Mouse (Mus musculus) midbrain, embryonic 13.5 days (tissue): Measurements from ENCODE around the gene Pgm2. TPM values are rescaled to one million over a fixed set of nuclear protein-coding genes. Genes with fewer than 3 reads are reported as not detected.

Source experiments
- ATAC-seq: fragments of 200-750 bp; cut with Nextera tagmentation; 2 replicates; pipeline ENCODE4 v1.8.0; 2017; ENCODE audit warnings: mild to moderate bottlenecking, moderate TSS enrichment, moderate library complexity
- H3K27ac ChIP-seq: fragments of 300-500 bp; sonication (generic); 2 replicates; pipeline ENCODE4 v1.5.1; 2015; ENCODE audit warnings: inconsistent platforms, mild to moderate bottlenecking, moderate library complexity
- H3K27me3 ChIP-seq: fragments of 300-500 bp; sonication (generic); 2 replicates; pipeline ENCODE4 v1.6.1; 2015; ENCODE audit warnings: mild to moderate bottlenecking, inconsistent platforms
- H3K36me3 ChIP-seq: fragments of 300-500 bp; sonication (generic); 2 replicates; pipeline ENCODE4 v1.6.1; 2015; ENCODE audit warnings: mild to moderate bottlenecking, inconsistent platforms
- H3K4me1 ChIP-seq: fragments of 300-500 bp; sonication (generic); replicated peaks from 2 replicates; pipeline ENCODE4 v1.6.1; 2015; ENCODE audit warnings: inconsistent platforms
- H3K4me2 ChIP-seq: fragments of 300-500 bp; sonication (generic); replicated peaks from 2 replicates; pipeline ENCODE4 v1.6.1; 2015; ENCODE audit warnings: moderate library complexity, mild to moderate bottlenecking, inconsistent platforms
- H3K4me3 ChIP-seq: fragments of 300-500 bp; sonication (generic); replicated peaks from 2 replicates; pipeline ENCODE4 v1.5.1; 2015; ENCODE audit warnings: mild to moderate bottlenecking, inconsistent platforms
- H3K9ac ChIP-seq: fragments of 300-500 bp; sonication (generic); replicated peaks from 2 replicates; pipeline ENCODE4 v1.6.1; 2015; ENCODE audit warnings: mild to moderate bottlenecking, inconsistent platforms
- H3K9me3 ChIP-seq: fragments of 300-500 bp; sonication (generic); 2 replicates; pipeline ENCODE4 v1.6.1; 2016; ENCODE audit warnings: mild to moderate bottlenecking, inconsistent platforms
- WGBS: fragments of 180-500 bp; shearing (Covaris S2); methylation state at CpG from one replicate; pipeline ENCODE4 v1.1.7; 2015; 5-methylcytosine and 5-hydroxymethylcytosine counted together
- polyA plus RNA-seq: library from polyadenylated mRNA; unstranded; fragments of >200 nt; fragmentation: Nextera tagmentation; extraction: Ambion mirVana; gene quantifications from 2 replicates; pipeline ENCODE4 v1.2.1, GENCODE M21; 2015

Gene Pgm2
- polyA plus RNA-seq, 1 experiment from 2014 or later = 22.2 TPM

GRCm38 (mm10) chr5:64078740-64079461 is 13.8 kb upstream of the Pgm2 start:
- H3K9me3 ChIP-seq = no peaks in the 10 kb centered on the region
- 73% methylated on average over 7 of the region's 7 CpGs for WGBS
- H3K27ac ChIP-seq = no peak overlapping the region
- H3K36me3 ChIP-seq = no peaks in the 10 kb centered on the region
- no peaks in the 10 kb centered on the region for H3K27me3 ChIP-seq
- H3K4me2 ChIP-seq = no peak overlapping the region
- H3K4me1 ChIP-seq = 0 out of 2 replicates have a peak, but pooled peaks cover 4% of the 10 kb centered on the region
- no peak overlapping the region for H3K9ac ChIP-seq
- no peak overlapping the region for H3K4me3 ChIP-seq
- no peak for ATAC-seq

- ATAC-seq = no peak
- Histone ChIP-seq H3K9me3 (no peaks in the 10 kb centered on the region), H3K4me1 (0 out of 2 replicates have a peak, but pooled peaks cover 4% of the 10 kb centered on the region), H3K4me3 (no peak overlapping the region), H3K4me2 (no peak overlapping the region), H3K9ac (no peak overlapping the region), H3K27me3 (no peaks in the 10 kb centered on the region), H3K36me3 (no peaks in the 10 kb centered on the region), H3K27ac (no peak overlapping the region)
- 89% methylated on average over 4 of the region's 4 CpGs for WGBS
These were observed 13.3 kb upstream of the Pgm2 start for GRCm38 (mm10) chr5:64079462-64079817.

GRCm38 (mm10) chr5:64083447-64084359 is 9.0 kb upstream of the Pgm2 start:
- Histone ChIP-seq H3K4me1 (0 out of 2 replicates have a peak, but pooled peaks cover 4% of the 10 kb centered on the region), H3K36me3 (no peaks in the 10 kb centered on the region), H3K9ac (no peak overlapping the region), H3K4me3 (no peak overlapping the region), H3K4me2 (no peak overlapping the region), H3K9me3 (no peaks in the 10 kb centered on the region), H3K27me3 (no peaks in the 10 kb centered on the region), H3K27ac (no peak overlapping the region)
- 78% methylated on average over 15 of the region's 15 CpGs for WGBS
- ATAC-seq = no peak; the same call in 1 of the 2 replicates

- H3K27ac ChIP-seq = no peak overlapping the region
- 96% methylated on average over 9 of the region's 9 CpGs for WGBS
These were observed 7.3 kb upstream of the Pgm2 start for GRCm38 (mm10) chr5:64085405-64085804.

GRCm38 (mm10) chr5:64088740-64089139 is 4.0 kb upstream of the Pgm2 start:
- Histone ChIP-seq H3K27me3 (no peaks in the 10 kb centered on the region), H3K4me1 (peaks cover 5% of the 10 kb centered on the region), H3K4me2 (no peak overlapping the region), H3K9me3 (no peaks in the 10 kb centered on the region), H3K27ac (no peak overlapping the region), H3K4me3 (no peak overlapping the region), H3K36me3 (no peaks in the 10 kb centered on the region), H3K9ac (no peak overlapping the region)
- no peak for ATAC-seq
- 84% methylated on average over 9 of the region's 9 CpGs for WGBS

More at GRCm38 (mm10) chr5:64085405-64085804, 7.3 kb upstream of the Pgm2 start:
- H3K4me3 ChIP-seq = no peak overlapping the region
- no peak overlapping the region for H3K9ac ChIP-seq
- H3K4me2 ChIP-seq = no peak overlapping the region
- H3K36me3 ChIP-seq = no peaks in the 10 kb centered on the region
- 0 out of 2 replicates have a peak, but pooled peaks cover 4% of the 10 kb centered on the region for H3K4me1 ChIP-seq
- no peak for ATAC-seq
- no peaks in the 10 kb centered on the region for H3K27me3 ChIP-seq
- no peaks in the 10 kb centered on the region for H3K9me3 ChIP-seq

GRCm38 (mm10) chr5:64093349-64093871 is 660 bp downstream of the Pgm2 start:
- Histone ChIP-seq H3K27me3 (no peaks in the 10 kb centered on the region), H3K4me2 (peak overlapping the region; percentile 69), H3K4me1 (peaks cover 11% of the 10 kb centered on the region), H3K9me3 (no peaks in the 10 kb centered on the region), H3K36me3 (peaks cover 6% of the 10 kb centered on the region), H3K4me3 (peak overlapping the region; percentile 61), H3K27ac (peak overlapping the region; percentile 74), H3K9ac (peak overlapping the region; percentile 83)
- 5% methylated on average over 15 of the region's 15 CpGs for WGBS
- no peak for ATAC-seq

GRCm38 (mm10) chr5:64095342-64095993 is 2.7 kb downstream of the Pgm2 start:
- H3K9ac ChIP-seq = no peak overlapping the region
- H3K4me2 ChIP-seq = no peak overlapping the region
- H3K27ac ChIP-seq = no peak overlapping the region
- ATAC-seq = no peak
- peaks cover 11% of the 10 kb centered on the region for H3K4me1 ChIP-seq
- peaks cover 10% of the 10 kb centered on the region for H3K36me3 ChIP-seq
- no peaks in the 10 kb centered on the region for H3K9me3 ChIP-seq
- whole genome bisulfite sequencing = 83% methylated on average over 5 of the region's 5 CpGs
- H3K27me3 ChIP-seq = no peaks in the 10 kb centered on the region
- H3K4me3 ChIP-seq = no peak overlapping the region

- H3K4me1 ChIP-seq = no peaks in the 10 kb centered on the region
- ATAC-seq = no peak
- no peaks in the 10 kb centered on the region for H3K9me3 ChIP-seq
- no peak overlapping the region for H3K9ac ChIP-seq
- H3K27me3 ChIP-seq = no peaks in the 10 kb centered on the region
- no peak overlapping the region for H3K4me2 ChIP-seq
- H3K27ac ChIP-seq = no peak overlapping the region
- WGBS = 85% methylated on average over 9 of the region's 9 CpGs
- no peak overlapping the region for H3K4me3 ChIP-seq
- peaks cover 49% of the 10 kb centered on the region for H3K36me3 ChIP-seq
These were observed 9.4 kb downstream of the Pgm2 start for GRCm38 (mm10) chr5:64101993-64102716.

- H3K27ac ChIP-seq = no peak overlapping the region
- H3K9me3 ChIP-seq = no peaks in the 10 kb centered on the region
- H3K36me3 ChIP-seq = peaks cover 54% of the 10 kb centered on the region
- no peak overlapping the region for H3K9ac ChIP-seq
- no peak overlapping the region for H3K4me3 ChIP-seq
- H3K27me3 ChIP-seq = no peaks in the 10 kb centered on the region
- no peak for ATAC-seq
- WGBS = 65% methylated on average over 7 of the region's 7 CpGs
- H3K4me1 ChIP-seq = no peaks in the 10 kb centered on the region
- H3K4me2 ChIP-seq = no peak overlapping the region
These were observed 9.9 kb downstream of the Pgm2 start for GRCm38 (mm10) chr5:64102717-64103075.

- no peaks in the 10 kb centered on the region for H3K9me3 ChIP-seq
- peaks cover 71% of the 10 kb centered on the region for H3K36me3 ChIP-seq
- ATAC-seq = no peak
- H3K4me1 ChIP-seq = no peaks in the 10 kb centered on the region
- no peak overlapping the region for H3K9ac ChIP-seq
- no peaks in the 10 kb centered on the region for H3K27me3 ChIP-seq
- H3K27ac ChIP-seq = no peak overlapping the region
- H3K4me2 ChIP-seq = no peak overlapping the region
- 89% methylated on average over 11 of the region's 11 CpGs for WGBS
- H3K4me3 ChIP-seq = no peak overlapping the region
These were observed 15.0 kb downstream of the Pgm2 start for GRCm38 (mm10) chr5:64107596-64108289.

GRCm38 (mm10) chr5:64109217-64109616 is 16.5 kb downstream of the Pgm2 start:
- Histone ChIP-seq H3K4me2 (no peak overlapping the region), H3K4me3 (no peak overlapping the region), H3K27ac (no peak overlapping the region), H3K9me3 (no peaks in the 10 kb centered on the region), H3K9ac (no peak overlapping the region), H3K36me3 (peaks cover 74% of the 10 kb centered on the region), H3K27me3 (no peaks in the 10 kb centered on the region), H3K4me1 (no peaks in the 10 kb centered on the region)
- no peak for ATAC-seq
- 68% methylated on average over 3 of the region's 3 CpGs for WGBS
